Mouse (Mus musculus) adipocyte (in vitro differentiated cells): ENCODE measurements around the gene Frmd4a.

Experiments used
- DNase-seq: peaks from one replicate; pipeline ENCODE4 v3.0.0-alpha.2; 2016; ENCODE audit warnings: low spot score

Frmd4a gene

GRCm38 (mm10) chr2:4444740-4445139 lies 427.2 kb downstream of the Frmd4a start:
- DNase-seq, result no peak

- peak; percentile 83 for DNase-seq
These were observed 428.3 kb downstream of the Frmd4a start for GRCm38 (mm10) chr2:4445629-4446400.

- DNase-seq, result no peak
These were observed 432.5 kb downstream of the Frmd4a start for GRCm38 (mm10) chr2:4449860-4450480.

- DNase-seq, result peak; percentile 35
These were observed 435.3 kb downstream of the Frmd4a start for GRCm38 (mm10) chr2:4452590-4453400.

- DNase-seq, result no peak
These were observed 437.8 kb downstream of the Frmd4a start for GRCm38 (mm10) chr2:4455097-4456025.

GRCm38 (mm10) chr2:4460897-4461296 lies 443.4 kb downstream of the Frmd4a start:
- peak; percentile 41 for DNase-seq

GRCm38 (mm10) chr2:4461514-4461913 lies 444.0 kb downstream of the Frmd4a start:
- no peak for DNase-seq

- no peak for DNase-seq
These were observed 445.0 kb downstream of the Frmd4a start for GRCm38 (mm10) chr2:4462480-4462879.

- DNase-seq, result no peak
These were observed 448.6 kb downstream of the Frmd4a start for GRCm38 (mm10) chr2:4466084-4466483.

- DNase-seq, result no peak
These were observed 449.8 kb downstream of the Frmd4a start for GRCm38 (mm10) chr2:4467314-4467713.

- no peak for DNase-seq
These were observed 455.4 kb downstream of the Frmd4a start for GRCm38 (mm10) chr2:4472760-4473480.

GRCm38 (mm10) chr2:4473866-4474538 lies 456.5 kb downstream of the Frmd4a start:
- DNase-seq, result no peak

- peak; percentile 28 for DNase-seq
These were observed 457.0 kb downstream of the Frmd4a start for GRCm38 (mm10) chr2:4474539-4474937.

- DNase-seq, result no peak
These were observed 458.5 kb downstream of the Frmd4a start for GRCm38 (mm10) chr2:4475991-4476390.

- no peak for DNase-seq
These were observed 459.1 kb downstream of the Frmd4a start for GRCm38 (mm10) chr2:4476608-4477007.

- DNase-seq, result peak; percentile 48
These were observed 459.8 kb downstream of the Frmd4a start for GRCm38 (mm10) chr2:4477311-4477710.

GRCm38 (mm10) chr2:4480180-4480579 lies 462.7 kb downstream of the Frmd4a start:
- DNase-seq, result peak; percentile 53

GRCm38 (mm10) chr2:4481154-4481553 lies 463.6 kb downstream of the Frmd4a start:
- no peak for DNase-seq

GRCm38 (mm10) chr2:4486185-4486584 lies 468.7 kb downstream of the Frmd4a start:
- DNase-seq, result no peak

GRCm38 (mm10) chr2:4487280-4487679 lies 469.8 kb downstream of the Frmd4a start:
- DNase-seq, result peak; percentile 16
